Mouse (Mus musculus) testis, postnatal 10 days (tissue): Measurements from ENCODE around the gene Gpc3.

Experiments used
- DNase-seq: peaks from one replicate; pipeline ENCODE4 v3.0.0; 2021; ENCODE audit warnings: low spot score

Gene Gpc3

GRCm38 (mm10) chrX:52557489-52557888 is 56.3 kb downstream of the Gpc3 start:
- peak; percentile 49 for DNase-seq

- DNase-seq = no peak
Measured at GRCm38 (mm10) chrX:52551296-52551695, 62.5 kb downstream of the Gpc3 start.

DNA sequence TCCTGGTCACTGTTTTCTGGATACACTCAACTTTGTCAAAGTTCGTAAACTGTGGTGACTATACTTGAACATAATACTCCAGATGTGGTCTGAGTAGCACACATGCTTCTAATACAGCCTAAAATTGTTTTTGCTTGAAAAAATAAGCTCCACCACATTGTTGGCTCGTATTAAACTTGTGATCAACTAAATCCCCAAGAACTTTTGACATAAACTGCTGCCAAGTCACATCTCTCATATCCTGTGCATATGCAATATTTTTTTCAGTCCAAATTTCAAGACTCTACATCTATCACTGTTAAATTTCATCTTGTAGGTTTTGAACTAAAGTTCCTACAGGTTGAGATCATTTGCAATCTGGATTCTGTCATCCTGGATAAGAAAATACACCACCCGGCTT is 69.1 kb downstream of the Gpc3 start:
- DNase-seq = no peak

- DNase-seq = no peak
Measured at GRCm38 (mm10) chrX:52537282-52537681, 76.5 kb downstream of the Gpc3 start.

DNA sequence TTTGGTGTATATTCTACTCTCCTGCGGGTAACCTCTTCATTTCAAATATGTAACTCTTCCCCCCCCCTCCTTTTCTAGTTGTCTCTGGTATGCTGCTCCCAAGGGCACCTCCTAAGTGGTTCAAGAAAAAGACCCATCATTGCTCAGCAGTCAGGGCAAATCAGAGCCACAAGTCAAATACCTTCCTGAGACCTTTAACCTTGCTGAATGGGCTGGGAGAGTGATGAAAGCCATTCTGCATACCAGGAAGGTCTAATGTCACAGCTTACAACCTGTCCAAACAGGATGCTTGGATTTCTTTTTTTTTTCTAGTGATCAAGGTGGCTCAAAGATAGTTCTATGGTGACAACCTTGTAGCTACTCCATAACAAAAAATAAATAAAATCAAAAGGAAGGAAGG is 80.0 kb downstream of the Gpc3 start:
- no peak for DNase-seq

GRCm38 (mm10) chrX:52533098-52533497 is 80.7 kb downstream of the Gpc3 start:
- DNase-seq = peak; percentile 33

DNA sequence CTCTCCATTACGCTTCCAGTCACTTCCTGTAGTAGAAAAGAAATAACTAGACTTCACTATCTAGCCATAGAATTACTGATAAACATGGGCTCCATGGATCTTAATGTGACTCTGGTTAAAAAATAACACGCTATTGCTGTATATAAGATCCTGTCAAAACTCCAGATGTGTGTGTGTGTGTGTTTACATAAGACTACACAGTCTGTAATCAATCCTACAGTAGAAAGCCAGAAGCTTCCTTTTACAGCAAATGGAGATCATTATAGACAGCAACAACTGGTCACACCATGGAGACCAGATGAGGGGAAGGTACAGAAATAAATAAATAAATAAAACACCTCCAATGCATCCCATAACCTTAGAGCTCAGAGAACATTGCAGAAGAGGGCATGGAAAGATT is 81.6 kb downstream of the Gpc3 start:
- no peak for DNase-seq

DNA sequence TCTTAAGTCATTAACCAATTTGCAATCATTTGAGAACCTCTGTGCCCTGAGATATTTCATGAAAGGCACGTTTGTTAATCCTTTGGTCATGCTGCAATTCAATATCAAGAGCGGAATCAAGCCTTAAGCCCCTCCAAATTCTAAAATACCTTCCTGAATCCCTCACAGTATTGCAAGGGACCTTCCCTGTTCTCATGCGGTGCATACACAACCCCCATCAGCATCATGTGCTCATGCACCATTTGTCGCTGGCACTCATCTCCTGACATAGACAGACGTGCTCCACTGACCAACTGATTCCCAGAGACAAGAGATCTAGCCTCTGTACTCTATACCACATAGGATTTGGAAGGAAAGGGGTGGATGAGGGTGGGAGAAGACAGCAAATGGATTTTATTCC is 87.7 kb downstream of the Gpc3 start:
- no peak for DNase-seq

GRCm38 (mm10) chrX:52525132-52525531 is 88.6 kb downstream of the Gpc3 start:
- DNase-seq = no peak

- DNase-seq = peak; percentile 32
Measured at GRCm38 (mm10) chrX:52514553-52514952, 99.2 kb downstream of the Gpc3 start.

DNA sequence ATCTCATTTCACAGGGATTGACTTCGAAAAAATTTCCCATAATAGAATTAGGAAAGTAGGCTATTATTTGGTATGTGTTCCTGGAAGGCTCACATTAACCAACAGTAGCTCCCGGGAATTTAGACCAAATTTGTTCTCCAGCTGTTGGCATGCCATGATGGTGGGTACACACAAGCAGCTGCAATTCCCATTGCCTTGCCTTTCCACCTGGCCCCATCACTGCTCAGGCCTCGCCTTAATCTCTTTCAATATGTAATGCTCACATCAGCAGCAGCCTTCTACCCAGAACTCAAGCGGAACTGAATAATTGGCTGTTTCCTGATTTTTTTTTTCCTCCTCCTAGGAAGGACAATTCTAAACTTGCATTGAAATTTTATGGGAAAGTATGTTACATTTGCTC is 102.6 kb downstream of the Gpc3 start:
- DNase-seq = no peak

GRCm38 (mm10) chrX:52503857-52504256 is 109.9 kb downstream of the Gpc3 start:
- no peak for DNase-seq

- DNase-seq = no peak
Measured at GRCm38 (mm10) chrX:52489461-52489860, 124.3 kb downstream of the Gpc3 start.

DNA sequence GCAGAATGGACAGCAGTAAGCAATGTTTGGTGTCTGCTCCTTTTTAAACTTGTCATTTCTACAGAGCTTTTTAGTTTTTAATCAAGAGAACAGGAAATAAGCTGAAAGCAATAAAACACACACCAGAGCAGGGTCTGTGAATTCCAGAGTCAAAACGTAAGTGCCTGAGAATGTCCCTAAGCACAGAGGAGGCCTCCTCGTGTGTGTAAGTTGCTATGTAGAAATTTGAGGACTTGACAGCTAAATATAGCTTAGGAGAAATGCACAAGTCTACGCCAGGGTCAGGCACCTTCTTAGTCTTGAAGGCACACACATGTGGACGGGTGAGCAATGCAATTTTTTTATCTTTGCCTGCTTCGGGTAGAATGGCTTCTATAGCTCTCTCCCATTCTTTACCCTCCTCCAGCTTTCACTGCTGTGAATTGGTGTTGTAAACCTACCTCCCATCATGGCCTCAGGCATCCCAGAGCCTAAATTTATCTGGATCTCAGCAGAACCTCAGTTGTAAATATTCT is 158.6 kb downstream of the Gpc3 start:
- no peak for DNase-seq

GRCm38 (mm10) chrX:52453445-52454182 is 160.1 kb downstream of the Gpc3 start:
- peak; percentile 70 for DNase-seq

- DNase-seq = no peak
Measured at GRCm38 (mm10) chrX:52449177-52449576, 164.6 kb downstream of the Gpc3 start.

DNA sequence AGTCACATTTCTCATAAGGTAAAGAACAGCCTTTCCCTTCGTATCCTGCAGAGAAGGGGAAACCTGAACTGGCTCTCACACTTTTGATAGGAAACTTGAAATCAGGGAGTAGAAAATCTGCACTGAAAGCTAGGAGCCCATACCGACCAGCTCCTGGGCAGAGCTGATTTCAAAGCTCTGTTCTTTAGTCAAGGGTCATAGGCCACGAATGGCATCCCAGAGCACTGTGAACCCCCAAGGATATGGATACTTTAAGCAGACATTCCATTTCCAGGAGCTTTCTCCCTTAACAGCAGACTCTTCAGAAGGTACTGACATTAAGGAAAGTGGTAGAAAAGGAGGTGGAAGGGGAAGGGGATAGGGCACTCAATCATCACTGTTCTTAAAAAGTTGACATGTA is 165.3 kb downstream of the Gpc3 start:
- DNase-seq = no peak

DNA sequence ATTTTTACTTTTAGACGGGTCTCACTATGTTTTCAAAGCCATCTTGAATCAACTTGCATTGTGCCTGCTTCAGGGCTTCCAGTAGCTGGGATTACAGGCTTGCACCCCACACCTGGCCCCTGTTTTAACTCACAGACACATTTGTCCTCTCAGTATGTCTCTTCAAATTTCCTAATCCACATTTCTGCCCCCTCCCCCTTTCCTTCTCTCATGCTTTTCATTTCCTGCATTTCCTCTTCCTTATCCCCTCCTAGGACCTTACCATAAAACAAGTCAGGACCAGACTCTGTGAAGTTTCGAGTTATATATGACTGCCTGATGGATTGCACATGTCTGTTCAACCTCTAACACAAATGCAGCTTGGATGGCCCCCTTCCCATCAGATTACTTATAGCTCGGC is 167.2 kb downstream of the Gpc3 start:
- no peak for DNase-seq

- no peak for DNase-seq
Measured at GRCm38 (mm10) chrX:52444977-52445376, 168.8 kb downstream of the Gpc3 start.

- peak; percentile 43 for DNase-seq
Measured at GRCm38 (mm10) chrX:52441798-52442197, 172.0 kb downstream of the Gpc3 start.

DNA sequence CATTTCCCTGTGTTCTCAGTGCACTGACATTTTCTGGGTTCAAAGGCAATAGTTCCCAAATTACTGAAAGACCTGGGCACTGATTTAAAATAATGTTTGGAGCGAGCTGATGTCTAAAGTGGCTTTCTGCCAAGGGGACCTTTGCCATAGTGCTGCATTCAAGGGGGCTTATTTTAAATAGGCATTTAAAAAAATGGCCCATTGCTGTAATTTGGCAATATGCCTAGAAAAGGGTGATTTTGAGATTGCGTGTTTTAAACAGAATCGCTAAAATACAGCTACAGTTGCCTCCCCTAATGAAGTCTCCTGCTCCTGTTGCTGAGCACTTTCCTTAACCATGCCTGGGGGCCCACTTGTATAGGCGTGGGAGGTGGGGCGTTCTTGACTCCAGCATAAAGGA is 174.3 kb downstream of the Gpc3 start:
- no peak for DNase-seq

- DNase-seq = no peak
Measured at GRCm38 (mm10) chrX:52425605-52426004, 188.1 kb downstream of the Gpc3 start.

DNA sequence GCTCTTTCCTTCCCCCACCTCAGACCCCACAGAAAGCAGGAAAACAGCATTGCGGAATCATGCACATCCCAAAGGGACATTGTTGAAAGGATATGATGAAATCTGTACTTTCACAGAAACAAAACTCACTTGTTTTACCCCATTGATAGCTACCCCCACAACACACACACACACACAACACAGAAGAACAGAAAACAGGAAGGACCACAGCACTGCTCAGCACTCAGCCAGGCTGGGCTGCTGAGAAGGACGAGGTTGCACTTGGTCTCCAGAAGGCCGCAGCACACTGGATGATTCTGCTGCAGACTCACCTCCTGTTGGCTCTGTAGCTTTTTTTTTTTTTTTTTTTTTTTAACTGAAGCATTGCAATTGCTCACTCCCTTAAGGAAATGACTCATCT is 193.9 kb downstream of the Gpc3 start:
- no peak for DNase-seq

GRCm38 (mm10) chrX:52412936-52413335 is 200.8 kb downstream of the Gpc3 start:
- DNase-seq = no peak
